Mouse (Mus musculus) c-Kit-positive CD71-negative TER-119-negative erythroid progenitor cells, embryonic 14.5 days (primary cell): ENCODE results near the gene Cope.

ENCODE experiments used
- DNase-seq: peaks from one replicate; pipeline ENCODE4 v3.0.0-alpha.2; 2013; ENCODE audit warnings: low read depth

The Cope gene

GRCm38 (mm10) chr8:70302358-70302890 lies at the start of gene Cope, which contains the start of gene Ddx49:
Cope (plus strand) TSS chr8:70302518.
Ddx49 (minus strand) TSS chr8:70302489.
- DNase-seq: peak; percentile 89

- no peak for DNase-seq
Measured at GRCm38 (mm10) chr8:70254628-70255027, 47.7 kb upstream of the Cope start.

- no peak for DNase-seq
Measured at GRCm38 (mm10) chr8:70257456-70257855, 44.9 kb upstream of the Cope start.

GRCm38 (mm10) chr8:70258600-70258999 lies 43.7 kb upstream of the Cope start:
- no peak for DNase-seq

GRCm38 (mm10) chr8:70259043-70259442 lies 43.3 kb upstream of the Cope start:
- no peak for DNase-seq

- DNase-seq: no peak
Measured at GRCm38 (mm10) chr8:70267674-70268073, 34.6 kb upstream of the Cope start.

GRCm38 (mm10) chr8:70268311-70268710 lies 34.0 kb upstream of the Cope start:
- no peak for DNase-seq

- no peak for DNase-seq
Measured at GRCm38 (mm10) chr8:70268799-70269565, 33.3 kb upstream of the Cope start.

- DNase-seq: peak; percentile 37
Measured at GRCm38 (mm10) chr8:70272949-70273348, 29.4 kb upstream of the Cope start.

GRCm38 (mm10) chr8:70274350-70274749 lies 28.0 kb upstream of the Cope start:
- no peak for DNase-seq

GRCm38 (mm10) chr8:70276476-70276875 lies 25.8 kb upstream of the Cope start:
- DNase-seq: no peak

GRCm38 (mm10) chr8:70278175-70278574 lies 24.1 kb upstream of the Cope start:
- DNase-seq: no peak

GRCm38 (mm10) chr8:70279266-70279665 lies 23.1 kb upstream of the Cope start:
- DNase-seq: no peak

- no peak for DNase-seq
Measured at GRCm38 (mm10) chr8:70281001-70281400, 21.3 kb upstream of the Cope start.

GRCm38 (mm10) chr8:70282603-70283135 lies 19.6 kb upstream of the Cope start, which contains the start of gene Homer3:
Homer3 (plus strand) TSS chr8:70282827.
- peak; percentile 88 for DNase-seq

GRCm38 (mm10) chr8:70283136-70284077 lies 18.9 kb upstream of the Cope start:
- no peak for DNase-seq

- DNase-seq: no peak
Measured at GRCm38 (mm10) chr8:70284421-70284820, 17.9 kb upstream of the Cope start.

- no peak for DNase-seq
Measured at GRCm38 (mm10) chr8:70285304-70285703, 17.0 kb upstream of the Cope start.

- DNase-seq: no peak
Measured at GRCm38 (mm10) chr8:70286737-70287136, 15.6 kb upstream of the Cope start.

- no peak for DNase-seq
Measured at GRCm38 (mm10) chr8:70293988-70294405, 8.3 kb upstream of the Cope start.

- DNase-seq: no peak
Measured at GRCm38 (mm10) chr8:70300881-70301280, 1.4 kb upstream of the Cope start.

GRCm38 (mm10) chr8:70302901-70303300 lies 583 bp downstream of the Cope start:
- no peak for DNase-seq
